Mouse (Mus musculus): ENCODE data around the gene Tha1. TPM values are rescaled to one million over a fixed set of nuclear protein-coding genes. Genes with fewer than 3 reads are reported as not detected.
"Not testable (repeated sequence)": the region's sequence is repeated elsewhere in the genome, so short reads cannot be mapped to it uniquely, and the experiment has no call there.

Gene Tha1
- polyA plus RNA-seq, 1 experiment from 2014 or later: 2.1 TPM

GRCm38 (mm10) chr11:117833509-117833908, 39.8 kb downstream of the Tha1 start:
- not testable (repeated sequence) for ATAC-seq (replicated peaks; ENCODE audit: insufficient number of reproducible peaks, low FRiP score, low TSS enrichment, low read depth)

GRCm38 (mm10) chr11:117832086-117832969, 41.0 kb downstream of the Tha1 start:
- Histone ChIP-seq H3K36me3 (replicated peaks; ENCODE audit: control insufficient read depth, insufficient read depth, low read depth, low read length) (no peaks in the 10 kb centered on the region), H3K27ac (replicated peaks; ENCODE audit: low read depth, low read length) (no peak overlapping the region), H3K9me3 (replicated peaks; ENCODE audit: control insufficient read depth, low read length) (no peaks in the 10 kb centered on the region), H3K4me2 (ENCODE audit: low read depth, low read length) (peak overlapping the region; percentile 41), H3K27me3 (ENCODE audit: control insufficient read depth, insufficient read depth, low read length) (no peaks in the 10 kb centered on the region), H3K4me1 (ENCODE audit: control insufficient read depth, insufficient read depth, low read length) (no peaks in the 10 kb centered on the region; the same call in 1 of the 2 replicates), H3K4me3 (ENCODE audit: low read depth, low read length) (peak overlapping the region; percentile 15), H3K9ac (replicated peaks; ENCODE audit: low read length) (peak overlapping the region; percentile 13; the same call in 1 of the 2 replicates)
- 18% methylated on average over 28 of the region's 28 CpGs for WGBS
- ATAC-seq (replicated peaks; ENCODE audit: insufficient number of reproducible peaks, low FRiP score, low TSS enrichment, low read depth) (peak; percentile 46; the same call in 1 of the 2 replicates), DNase-seq (ENCODE audit: low spot score) (peak; percentile 75)

More at GRCm38 (mm10) chr11:117833509-117833908, 39.8 kb downstream of the Tha1 start:
- not testable (repeated sequence) for H3K4me2 ChIP-seq (ENCODE audit: low read depth, low read length); H3K36me3 ChIP-seq (replicated peaks; ENCODE audit: control insufficient read depth, insufficient read depth, low read depth, low read length); DNase-seq (ENCODE audit: low spot score); H3K27ac ChIP-seq (replicated peaks; ENCODE audit: low read depth, low read length); H3K4me1 ChIP-seq (ENCODE audit: control insufficient read depth, insufficient read depth, low read length); H3K27me3 ChIP-seq (ENCODE audit: control insufficient read depth, insufficient read depth, low read length); H3K4me3 ChIP-seq (ENCODE audit: low read depth, low read length); H3K9ac ChIP-seq (replicated peaks; ENCODE audit: low read length); H3K9me3 ChIP-seq (replicated peaks; ENCODE audit: control insufficient read depth, low read length)
- 85% methylated on average over 4 of the region's 6 CpGs for whole genome bisulfite sequencing

GRCm38 (mm10) chr11:117830401-117830800, 42.9 kb downstream of the Tha1 start:
- H3K27me3 ChIP-seq (ENCODE audit: control insufficient read depth, insufficient read depth, low read length): no peaks in the 10 kb centered on the region
- H3K9me3 ChIP-seq (replicated peaks; ENCODE audit: control insufficient read depth, low read length): no peaks in the 10 kb centered on the region
- no peaks in the 10 kb centered on the region for H3K36me3 ChIP-seq (replicated peaks; ENCODE audit: control insufficient read depth, insufficient read depth, low read depth, low read length)
- H3K27ac ChIP-seq (replicated peaks; ENCODE audit: low read depth, low read length): no peak overlapping the region
- ATAC-seq (replicated peaks; ENCODE audit: insufficient number of reproducible peaks, low FRiP score, low TSS enrichment, low read depth): no peak
- H3K9ac ChIP-seq (replicated peaks; ENCODE audit: low read length): no peak overlapping the region
- no peak overlapping the region for H3K4me2 ChIP-seq (ENCODE audit: low read depth, low read length)
- peaks cover 3% of the 10 kb centered on the region for H3K4me1 ChIP-seq (ENCODE audit: control insufficient read depth, insufficient read depth, low read length)
- H3K4me3 ChIP-seq (ENCODE audit: low read depth, low read length): no peak overlapping the region
- no peak for DNase-seq (ENCODE audit: low spot score)
- WGBS: 88% methylated on average over 9 of the region's 9 CpGs

GRCm38 (mm10) chr11:117829671-117830215, 43.5 kb downstream of the Tha1 start:
- no peaks in the 10 kb centered on the region for H3K36me3 ChIP-seq (replicated peaks; ENCODE audit: control insufficient read depth, insufficient read depth, low read depth, low read length)
- no peaks in the 10 kb centered on the region for H3K9me3 ChIP-seq (replicated peaks; ENCODE audit: control insufficient read depth, low read length)
- no peak overlapping the region for H3K4me2 ChIP-seq (ENCODE audit: low read depth, low read length)
- peaks cover 3% of the 10 kb centered on the region for H3K4me1 ChIP-seq (ENCODE audit: control insufficient read depth, insufficient read depth, low read length)
- WGBS: 83% methylated on average over 2 of the region's 2 CpGs
- no peaks in the 10 kb centered on the region for H3K27me3 ChIP-seq (ENCODE audit: control insufficient read depth, insufficient read depth, low read length)
- no peak overlapping the region for H3K4me3 ChIP-seq (ENCODE audit: low read depth, low read length)
- DNase-seq (ENCODE audit: low spot score): no peak
- ATAC-seq (replicated peaks; ENCODE audit: insufficient number of reproducible peaks, low FRiP score, low TSS enrichment, low read depth): no peak
- no peak overlapping the region for H3K9ac ChIP-seq (replicated peaks; ENCODE audit: low read length)
- no peak overlapping the region for H3K27ac ChIP-seq (replicated peaks; ENCODE audit: low read depth, low read length)

GRCm38 (mm10) chr11:117828888-117829604, 44.2 kb downstream of the Tha1 start:
- Histone ChIP-seq H3K36me3 (replicated peaks; ENCODE audit: control insufficient read depth, insufficient read depth, low read depth, low read length) (no peaks in the 10 kb centered on the region), H3K4me3 (ENCODE audit: low read depth, low read length) (no peak overlapping the region), H3K4me1 (ENCODE audit: control insufficient read depth, insufficient read depth, low read length) (peaks cover 3% of the 10 kb centered on the region), H3K9ac (replicated peaks; ENCODE audit: low read length) (no peak overlapping the region), H3K9me3 (replicated peaks; ENCODE audit: control insufficient read depth, low read length) (no peaks in the 10 kb centered on the region), H3K27ac (replicated peaks; ENCODE audit: low read depth, low read length) (no peak overlapping the region), H3K27me3 (ENCODE audit: control insufficient read depth, insufficient read depth, low read length) (no peaks in the 10 kb centered on the region), H3K4me2 (ENCODE audit: low read depth, low read length) (no peak overlapping the region)
- WGBS: 60% methylated on average over 9 of the region's 9 CpGs
- DNase-seq (ENCODE audit: low spot score) (no peak), ATAC-seq (replicated peaks; ENCODE audit: insufficient number of reproducible peaks, low FRiP score, low TSS enrichment, low read depth) (no peak)

GRCm38 (mm10) chr11:117828149-117828887, 45.0 kb downstream of the Tha1 start:
- Histone ChIP-seq H3K27ac (replicated peaks; ENCODE audit: low read depth, low read length) (no peak overlapping the region), H3K4me1 (ENCODE audit: control insufficient read depth, insufficient read depth, low read length) (peaks cover 3% of the 10 kb centered on the region), H3K4me2 (ENCODE audit: low read depth, low read length) (no peak overlapping the region), H3K9ac (replicated peaks; ENCODE audit: low read length) (no peak overlapping the region), H3K27me3 (ENCODE audit: control insufficient read depth, insufficient read depth, low read length) (no peaks in the 10 kb centered on the region), H3K9me3 (replicated peaks; ENCODE audit: control insufficient read depth, low read length) (no peaks in the 10 kb centered on the region), H3K4me3 (ENCODE audit: low read depth, low read length) (no peak overlapping the region), H3K36me3 (replicated peaks; ENCODE audit: control insufficient read depth, insufficient read depth, low read depth, low read length) (no peaks in the 10 kb centered on the region)
- no peak for ATAC-seq (replicated peaks; ENCODE audit: insufficient number of reproducible peaks, low FRiP score, low TSS enrichment, low read depth)
- 86% methylated on average over 18 of the region's 18 CpGs for WGBS
- no peak for DNase-seq (ENCODE audit: low spot score)

- peak overlapping the region; percentile 89; the same call in 1 of the 2 replicates for H3K27ac ChIP-seq (replicated peaks; ENCODE audit: low read depth, low read length)
- H3K4me2 ChIP-seq (ENCODE audit: low read depth, low read length): no peak overlapping the region
- WGBS: 71% methylated on average over 3 of the region's 3 CpGs
- no peaks in the 10 kb centered on the region for H3K9me3 ChIP-seq (replicated peaks; ENCODE audit: control insufficient read depth, low read length)
- no peak overlapping the region for H3K9ac ChIP-seq (replicated peaks; ENCODE audit: low read length)
- no peaks in the 10 kb centered on the region for H3K27me3 ChIP-seq (ENCODE audit: control insufficient read depth, insufficient read depth, low read length)
- H3K4me3 ChIP-seq (ENCODE audit: low read depth, low read length): no peak overlapping the region
- peaks cover 3% of the 10 kb centered on the region for H3K4me1 ChIP-seq (ENCODE audit: control insufficient read depth, insufficient read depth, low read length)
- no peak for ATAC-seq (replicated peaks; ENCODE audit: insufficient number of reproducible peaks, low FRiP score, low TSS enrichment, low read depth)
- H3K36me3 ChIP-seq (replicated peaks; ENCODE audit: control insufficient read depth, insufficient read depth, low read depth, low read length): no peaks in the 10 kb centered on the region; the same call in 1 of the 2 replicates
- no peak for DNase-seq (ENCODE audit: low spot score)
Observed at GRCm38 (mm10) chr11:117827386-117827785, 45.9 kb downstream of the Tha1 start.
